Mouse (Mus musculus) granulocyte monocyte progenitor cell, adult 5-6 weeks (primary cell): Measurements from ENCODE around the gene Banf2. TPM values are rescaled to one million over a fixed set of nuclear protein-coding genes. Genes with fewer than 3 reads are reported as not detected.

ENCODE experiments used
- ATAC-seq: replicated peaks from 2 replicates; pipeline ENCODE4 v1.8.0; 2016; ENCODE audit warnings: mild to moderate bottlenecking, moderate TSS enrichment, inconsistent platforms; ENCODE audit not compliant: poor library complexity, severe bottlenecking
- total RNA-seq, 2 experiments: library from RNA; stranded (forward) in 1 of 2; stranded (reverse) in 1 of 2; fragments of 200-712, 200-1000 nt in 1 of 2; fragments of >200 nt in 1 of 2; fragmentation: Nextera tagmentation in 1 of 2; gene quantifications; 2 replicates each; pipeline ENCODE4 v1.2.3; 2014 to 2017

Gene Banf2
- total RNA-seq, 2 experiments from 2014 or later, result not detected

- 0 out of 2 replicates have a peak, but pooled peaks have one; percentile 18 for ATAC-seq
These were observed 55.2 kb downstream of the Banf2 start for GRCm38 (mm10) chr2:144087899-144088584.

- peak; percentile 66 for ATAC-seq
These were observed 59.9 kb downstream of the Banf2 start for GRCm38 (mm10) chr2:144092767-144093166.

- no peak for ATAC-seq
These were observed 61.9 kb downstream of the Banf2 start for GRCm38 (mm10) chr2:144094721-144095120.

- no peak for ATAC-seq
These were observed 68.7 kb downstream of the Banf2 start for GRCm38 (mm10) chr2:144101463-144101961.

GRCm38 (mm10) chr2:144107374-144107773, 74.5 kb downstream of the Banf2 start:
- ATAC-seq, result no peak

- ATAC-seq, result no peak
These were observed 75.0 kb downstream of the Banf2 start for GRCm38 (mm10) chr2:144107810-144108209.

- no peak; the same call in 1 of the 2 replicates for ATAC-seq
These were observed 75.5 kb downstream of the Banf2 start for GRCm38 (mm10) chr2:144108376-144108775.

- no peak for ATAC-seq
These were observed 79.1 kb downstream of the Banf2 start for GRCm38 (mm10) chr2:144111966-144112365.

- peak; percentile 92 for ATAC-seq
These were observed 79.8 kb downstream of the Banf2 start for GRCm38 (mm10) chr2:144112666-144113065.

- no peak for ATAC-seq
These were observed 85.2 kb downstream of the Banf2 start for GRCm38 (mm10) chr2:144118061-144118460.

- ATAC-seq, result no peak
These were observed 87.4 kb downstream of the Banf2 start for GRCm38 (mm10) chr2:144120186-144120823.

- ATAC-seq, result no peak
These were observed 89.2 kb downstream of the Banf2 start for GRCm38 (mm10) chr2:144122068-144122467.

Other genes starting within 250 kb of the Banf2 start
- gene Bfsp1, start 169.9 kb upstream of the Banf2 start, total RNA-seq (2014; fragmentation: Nextera tagmentation), result not detected in 2 replicates
- 0.13 TPM in 1 of 2 replicates, not detected in the other for gene Bfsp1, start 169.9 kb upstream of the Banf2 start, total RNA-seq (2017)
- gene Dstn, start 117.7 kb upstream of the Banf2 start, total RNA-seq (2014; fragmentation: Nextera tagmentation), result 285 and 354 TPM in 2 replicates
- gene Dstn, start 117.7 kb upstream of the Banf2 start, total RNA-seq (2017), result 581 and 644 TPM in 2 replicates
- 177 and 252 TPM in 2 replicates for gene Rrbp1, start 21.8 kb upstream of the Banf2 start, total RNA-seq (2014; fragmentation: Nextera tagmentation)
- gene Rrbp1, start 21.8 kb upstream of the Banf2 start, total RNA-seq (2017), result 193 and 228 TPM in 2 replicates
- 19.6 and 23.4 TPM in 2 replicates for gene Mgme1, start 237.6 kb downstream of the Banf2 start, total RNA-seq (2014; fragmentation: Nextera tagmentation)
- 25.4 and 29.9 TPM in 2 replicates for gene Mgme1, start 237.6 kb downstream of the Banf2 start, total RNA-seq (2017)
- gene Snx5, start 237.8 kb downstream of the Banf2 start, total RNA-seq (2014; fragmentation: Nextera tagmentation), result 226 and 255 TPM in 2 replicates
- gene Snx5, start 237.8 kb downstream of the Banf2 start, total RNA-seq (2017), result 248 and 283 TPM in 2 replicates